Mouse (Mus musculus): Measurements from ENCODE around the gene Lrrc29. TPM values are rescaled to one million over a fixed set of nuclear protein-coding genes. Genes with fewer than 3 reads are reported as not detected.

The Lrrc29 gene
- polyA plus RNA-seq, 1 experiment from 2014 or later: 0.82 TPM

DNA sequence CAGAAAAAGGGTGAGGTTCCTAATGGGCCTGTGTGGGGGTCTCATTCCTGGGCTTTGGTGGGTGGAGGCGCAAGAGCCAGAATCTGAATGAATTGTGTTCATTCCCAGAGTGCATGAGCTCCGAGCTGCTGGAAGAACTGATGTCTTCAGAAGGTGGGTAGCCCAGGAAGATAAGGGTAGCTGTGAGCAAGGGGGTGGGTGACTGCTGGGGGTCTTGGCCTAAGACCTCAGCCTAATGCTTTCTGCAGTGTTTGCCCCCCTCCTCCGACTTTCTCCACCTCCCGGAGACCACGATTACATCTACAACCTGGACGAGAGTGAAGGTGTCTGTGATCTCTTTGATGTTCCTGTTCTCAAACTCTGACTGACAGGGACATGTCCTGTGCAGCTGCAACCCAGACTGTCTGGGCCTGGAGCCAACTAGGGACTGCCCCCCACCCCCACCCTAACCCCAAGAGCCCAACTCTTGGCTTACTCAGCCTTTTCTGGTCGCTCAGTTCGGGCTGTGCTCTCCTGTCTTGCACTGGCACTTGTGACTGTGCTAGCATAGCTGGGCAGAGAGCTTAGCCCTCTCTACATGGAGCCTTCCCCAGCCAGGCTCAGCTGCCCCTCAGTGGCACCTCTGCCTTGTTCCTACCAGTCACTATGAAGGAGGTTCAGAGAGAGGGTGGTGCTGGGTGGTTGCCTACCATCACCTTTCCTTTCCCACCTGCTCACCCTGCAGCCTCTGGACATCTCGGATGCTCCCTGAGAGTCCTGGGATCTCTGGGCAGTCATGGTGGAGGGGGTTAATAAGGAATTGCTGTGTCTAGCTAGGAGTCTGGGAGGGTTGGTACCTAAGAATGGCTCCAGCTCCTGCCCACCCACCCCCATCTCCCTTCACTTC is 21.5 kb downstream of the Lrrc29 start:
- H3K4me1 ChIP-seq (replicated peaks): peaks cover 30% of the 10 kb centered on the region
- peak; percentile 9; the same call in 1 of the 2 replicates for ATAC-seq (ENCODE audit: low FRiP score)
- H3K27me3 ChIP-seq: no peaks in the 10 kb centered on the region
- H3K27ac ChIP-seq: peak overlapping the region; percentile 53; the same call in 1 of the 2 replicates
- no peak overlapping the region for H3K4me2 ChIP-seq
- H3K9me3 ChIP-seq: no peaks in the 10 kb centered on the region
- H3K9ac ChIP-seq: no peak overlapping the region; the same call in 1 of the 2 replicates
- no peak overlapping the region for H3K4me3 ChIP-seq
- WGBS: 68% methylated on average over 9 of the region's 9 CpGs
- H3K36me3 ChIP-seq: peaks cover 82% of the 10 kb centered on the region

DNA sequence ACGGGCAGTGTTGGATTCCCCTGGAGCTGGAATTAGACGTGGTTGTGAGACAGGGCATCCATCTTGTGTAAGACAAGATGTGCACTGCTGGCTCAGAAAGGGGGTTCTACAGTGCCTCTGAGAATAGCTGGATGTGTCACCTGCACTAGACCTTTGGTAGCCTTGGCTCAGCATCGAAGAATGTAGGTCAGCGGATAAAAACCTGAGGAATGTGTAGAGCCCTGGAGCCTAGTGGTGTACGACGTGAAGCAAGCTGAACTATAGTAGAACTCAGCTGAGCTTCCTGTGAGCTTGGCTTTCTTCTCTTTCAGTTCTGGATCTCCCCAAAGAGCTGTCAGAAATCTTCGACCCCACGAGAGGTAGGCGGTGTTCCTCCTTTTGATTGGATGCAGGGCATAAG is 22.2 kb downstream of the Lrrc29 start:
- 0 out of 2 replicates have a peak overlapping the region, but pooled peaks have one; percentile 53 for H3K27ac ChIP-seq
- H3K9me3 ChIP-seq: no peaks in the 10 kb centered on the region
- 82% methylated on average over 9 of the region's 9 CpGs for WGBS
- no peak for ATAC-seq (ENCODE audit: low FRiP score)
- peaks cover 80% of the 10 kb centered on the region for H3K36me3 ChIP-seq
- peaks cover 37% of the 10 kb centered on the region for H3K4me1 ChIP-seq (replicated peaks)
- no peak overlapping the region for H3K4me2 ChIP-seq
- H3K4me3 ChIP-seq: no peak overlapping the region
- no peaks in the 10 kb centered on the region for H3K27me3 ChIP-seq
- H3K9ac ChIP-seq: no peak overlapping the region; the same call in 1 of the 2 replicates

DNA sequence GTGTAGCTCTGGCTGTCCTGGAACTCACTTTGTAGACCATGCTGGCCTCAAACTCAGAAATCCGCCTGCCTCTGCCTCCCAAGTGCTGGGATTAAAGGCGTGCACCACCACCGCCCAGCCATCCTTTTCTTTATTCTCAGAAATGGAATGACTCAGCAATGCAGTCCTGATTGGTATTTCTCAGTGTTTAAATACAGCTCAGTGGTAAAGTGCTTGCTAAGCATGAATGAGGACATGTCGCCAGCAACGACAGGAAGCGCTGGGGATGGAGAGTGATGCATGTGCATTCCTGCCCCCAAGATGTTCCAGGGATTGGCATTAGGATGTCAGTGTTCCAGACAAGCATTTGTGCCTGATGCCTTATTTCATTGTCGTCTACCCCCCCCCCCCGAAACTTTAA is 22.7 kb downstream of the Lrrc29 start:
- peaks cover 78% of the 10 kb centered on the region for H3K36me3 ChIP-seq
- ATAC-seq (ENCODE audit: low FRiP score): no peak
- H3K4me3 ChIP-seq: no peak overlapping the region
- peaks cover 42% of the 10 kb centered on the region for H3K4me1 ChIP-seq (replicated peaks)
- 88% methylated on average over 8 of the region's 8 CpGs for WGBS
- H3K27ac ChIP-seq: no peak overlapping the region
- no peak overlapping the region for H3K4me2 ChIP-seq
- H3K27me3 ChIP-seq: no peaks in the 10 kb centered on the region
- no peak overlapping the region for H3K9ac ChIP-seq
- H3K9me3 ChIP-seq: no peaks in the 10 kb centered on the region

DNA sequence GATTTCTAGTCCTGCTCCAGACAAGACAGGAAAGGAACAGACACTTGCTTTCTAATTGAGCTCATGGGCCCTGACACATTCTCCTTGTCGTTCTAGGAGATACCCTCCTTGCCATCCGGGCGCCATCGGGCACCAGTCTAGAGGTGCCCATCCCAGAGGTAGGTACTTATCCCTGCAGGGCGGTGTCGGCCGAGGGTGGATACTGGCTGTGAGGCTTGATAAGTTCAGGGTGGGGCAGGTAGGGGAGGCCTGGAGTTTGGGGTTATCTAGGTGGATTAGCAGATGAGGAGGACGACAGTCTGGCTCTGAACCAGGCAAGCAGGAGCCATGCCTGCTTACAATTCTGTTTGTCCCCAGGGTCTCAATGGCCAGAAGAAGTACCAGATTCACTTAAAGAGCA is 26.1 kb downstream of the Lrrc29 start:
- no peaks in the 10 kb centered on the region for H3K9me3 ChIP-seq
- no peak overlapping the region for H3K4me2 ChIP-seq
- H3K27ac ChIP-seq: no peak overlapping the region
- peaks cover 40% of the 10 kb centered on the region for H3K4me1 ChIP-seq (replicated peaks)
- no peak overlapping the region for H3K9ac ChIP-seq
- no peak overlapping the region for H3K4me3 ChIP-seq
- H3K36me3 ChIP-seq: peaks cover 59% of the 10 kb centered on the region
- H3K27me3 ChIP-seq: peaks cover 6% of the 10 kb centered on the region; the same call in 1 of the 2 replicates
- 97% methylated on average over 8 of the region's 8 CpGs for whole genome bisulfite sequencing
- ATAC-seq (ENCODE audit: low FRiP score): no peak

GRCm38 (mm10) chr8:105298351-105299252 is 27.5 kb downstream of the Lrrc29 start:
- Histone ChIP-seq H3K4me1 (replicated peaks) (peaks cover 30% of the 10 kb centered on the region), H3K27ac (no peak overlapping the region), H3K4me3 (peak overlapping the region; percentile 100), H3K4me2 (peak overlapping the region; percentile 99), H3K36me3 (peaks cover 46% of the 10 kb centered on the region), H3K9me3 (no peaks in the 10 kb centered on the region), H3K27me3 (peaks cover 6% of the 10 kb centered on the region; the same call in 1 of the 2 replicates), H3K9ac (peak overlapping the region; percentile 98)
- 59% methylated on average over 18 of the region's 18 CpGs for WGBS
- ATAC-seq (ENCODE audit: low FRiP score): no peak

DNA sequence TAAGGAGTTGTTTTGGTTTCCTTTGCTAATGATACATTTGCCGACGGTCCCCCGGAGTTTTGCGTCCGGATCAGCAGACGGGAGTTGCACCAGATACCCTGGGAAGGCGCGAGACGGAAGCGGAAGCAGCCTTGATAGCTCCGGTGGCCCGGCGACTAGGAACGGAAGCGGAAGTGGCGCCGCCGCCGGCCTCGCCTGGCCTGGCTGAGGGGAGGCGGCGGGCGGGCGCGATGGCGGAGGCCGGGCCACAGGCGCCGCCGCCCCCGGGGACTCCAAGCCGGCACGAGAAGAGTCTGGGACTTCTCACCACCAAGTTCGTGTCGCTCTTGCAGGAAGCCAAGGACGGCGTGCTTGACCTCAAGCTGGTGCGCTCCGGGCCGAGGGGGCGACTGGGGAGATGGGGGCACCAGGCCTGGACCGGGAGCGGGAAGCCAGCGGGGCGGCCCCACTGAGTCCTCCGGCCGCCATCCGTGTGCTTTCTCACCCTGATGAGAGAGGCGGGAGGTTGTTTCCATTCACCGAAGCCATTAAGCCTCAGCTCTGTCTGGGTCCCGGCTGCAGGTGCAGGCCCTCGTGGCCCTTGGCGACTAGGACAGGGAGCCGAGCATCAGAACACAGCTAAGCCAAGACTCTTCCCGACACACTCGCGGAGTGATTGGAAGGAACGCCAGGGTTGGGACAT is 28.4 kb downstream of the Lrrc29 start, which contains the start of gene E2f4:
Gene E2f4 (plus strand): TSS at position 153 of the 682 bp plus-strand sequence.
- Histone ChIP-seq H3K36me3 (peaks cover 38% of the 10 kb centered on the region), H3K4me2 (peak within 1 kb of the TSS; percentile 99), H3K27ac (peak within 1 kb of the TSS; percentile 76), H3K4me3 (peak within 1 kb of the TSS; percentile 100), H3K4me1 (replicated peaks) (peaks cover 30% of the 10 kb centered on the region), H3K27me3 (peaks cover 12% of the 10 kb centered on the region), H3K9ac (peak within 1 kb of the TSS; percentile 98), H3K9me3 (no peaks in the 10 kb centered on the region)
- peak; percentile 86 for ATAC-seq (ENCODE audit: low FRiP score)
- under 1% methylated on average over 58 of the region's 58 CpGs for WGBS

- WGBS: 61% methylated on average over 11 of the region's 11 CpGs
- H3K9ac ChIP-seq: 0 out of 2 replicates have a peak within 1 kb of the TSS, but pooled peaks have one; percentile 98
- peak within 1 kb of the TSS; percentile 100 for H3K4me3 ChIP-seq
- H3K36me3 ChIP-seq: peaks cover 22% of the 10 kb centered on the region
- H3K27ac ChIP-seq: no peak within 1 kb of the TSS
- H3K4me2 ChIP-seq: peak within 1 kb of the TSS; percentile 99
- H3K9me3 ChIP-seq: no peaks in the 10 kb centered on the region
- peaks cover 19% of the 10 kb centered on the region for H3K27me3 ChIP-seq
- H3K4me1 ChIP-seq (replicated peaks): peaks cover 32% of the 10 kb centered on the region
- no peak for ATAC-seq (ENCODE audit: low FRiP score)
Observed at GRCm38 (mm10) chr8:105295895-105296573, 30.0 kb downstream of the Lrrc29 start, which contains the start of gene Exoc3l. Gene Exoc3l, minus strand, starts transcription at chr8:105296101.

DNA sequence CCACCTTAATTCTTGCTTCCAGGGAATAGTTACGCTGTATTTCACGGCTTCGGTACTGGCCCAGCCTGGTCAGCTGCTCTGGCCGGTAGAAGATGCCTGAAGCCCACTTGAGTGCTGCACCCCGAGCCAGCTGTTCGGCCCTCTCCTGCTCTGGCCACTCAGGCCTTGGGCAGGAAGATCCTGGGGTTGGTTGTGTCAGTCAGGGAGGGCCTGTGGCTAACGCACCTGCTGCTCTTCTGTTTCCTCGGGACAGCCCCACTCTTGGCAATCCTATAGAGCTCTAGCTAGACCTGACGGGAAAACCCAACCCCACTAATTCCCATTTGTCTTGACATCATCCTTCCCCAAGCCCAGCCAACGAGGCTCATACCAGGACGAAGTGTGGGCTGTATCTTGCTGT is 30.8 kb downstream of the Lrrc29 start:
- Histone ChIP-seq H3K27ac (no peak overlapping the region), H3K4me3 (peak overlapping the region; percentile 8; the same call in 1 of the 2 replicates)
- ATAC-seq (ENCODE audit: low FRiP score): no peak

DNA sequence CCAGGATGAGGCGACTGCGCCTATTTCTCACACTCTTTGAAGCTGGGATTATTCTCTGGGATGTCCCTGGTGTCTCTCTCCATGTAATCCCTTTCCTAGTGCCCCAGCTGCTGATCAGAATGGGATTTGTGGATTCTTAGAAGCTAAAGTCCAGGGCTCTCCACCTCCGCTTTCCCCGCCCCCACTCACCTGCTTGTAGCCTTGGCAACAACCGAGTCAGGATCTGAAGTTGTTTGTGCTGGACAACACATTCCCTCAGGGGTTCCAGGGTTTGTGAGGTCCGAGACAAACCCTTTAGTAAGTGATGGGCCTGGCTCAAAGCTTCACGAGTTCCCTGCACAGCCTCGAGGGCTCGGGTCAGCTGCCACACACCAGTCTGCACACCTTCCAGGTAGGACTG is 31.3 kb downstream of the Lrrc29 start:
- Histone ChIP-seq H3K27ac (no peak overlapping the region), H3K9ac (no peak overlapping the region), H3K36me3 (peaks cover 9% of the 10 kb centered on the region), H3K4me1 (replicated peaks) (peaks cover 42% of the 10 kb centered on the region), H3K4me2 (0 out of 2 replicates have a peak overlapping the region, but pooled peaks have one; percentile 21), H3K4me3 (peak overlapping the region; percentile 5; the same call in 1 of the 2 replicates), H3K9me3 (no peaks in the 10 kb centered on the region), H3K27me3 (peaks cover 26% of the 10 kb centered on the region)
- no peak for ATAC-seq (ENCODE audit: low FRiP score)
- 74% methylated on average over 9 of the region's 9 CpGs for WGBS

More for the DNA sequence above, 30.8 kb downstream of the Lrrc29 start:
- Histone ChIP-seq H3K9ac (no peak overlapping the region), H3K36me3 (peaks cover 14% of the 10 kb centered on the region), H3K4me2 (0 out of 2 replicates have a peak overlapping the region, but pooled peaks have one; percentile 21), H3K9me3 (no peaks in the 10 kb centered on the region), H3K27me3 (peaks cover 25% of the 10 kb centered on the region), H3K4me1 (replicated peaks) (peaks cover 40% of the 10 kb centered on the region)
- WGBS: 73% methylated on average over 11 of the region's 11 CpGs

DNA sequence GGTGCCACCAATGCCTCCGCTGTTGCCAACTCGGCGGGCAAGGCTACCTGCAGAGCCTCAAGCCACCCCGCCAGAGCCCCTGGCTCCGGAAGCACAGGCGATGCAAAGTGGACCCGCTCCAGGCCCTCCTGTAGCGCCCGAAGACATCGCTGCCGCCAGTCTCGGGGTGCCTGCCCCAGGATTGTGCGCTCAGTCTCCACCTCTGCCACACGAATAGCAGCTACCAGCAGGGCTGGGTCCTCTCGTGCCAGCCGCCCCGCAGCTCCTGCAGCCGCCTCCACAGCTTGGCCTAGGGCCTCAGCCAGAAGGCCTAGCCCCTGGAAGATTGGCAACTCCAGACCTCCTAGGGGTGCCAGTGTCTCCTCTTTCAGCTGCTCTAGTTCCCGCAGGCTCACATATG is 32.7 kb downstream of the Lrrc29 start:
- Histone ChIP-seq H3K27me3 (peaks cover 26% of the 10 kb centered on the region), H3K4me3 (no peak overlapping the region), H3K9me3 (no peaks in the 10 kb centered on the region), H3K4me1 (replicated peaks) (peaks cover 35% of the 10 kb centered on the region), H3K4me2 (no peak overlapping the region), H3K9ac (no peak overlapping the region; the same call in 1 of the 2 replicates), H3K36me3 (no peaks in the 10 kb centered on the region), H3K27ac (no peak overlapping the region)
- WGBS: 65% methylated on average over 19 of the region's 19 CpGs
- no peak for ATAC-seq (ENCODE audit: low FRiP score)

GRCm38 (mm10) chr8:105292471-105292870 is 33.6 kb downstream of the Lrrc29 start:
- no peak for ATAC-seq (ENCODE audit: low FRiP score)
- H3K27me3 ChIP-seq: peaks cover 26% of the 10 kb centered on the region
- H3K27ac ChIP-seq: no peak overlapping the region
- no peak overlapping the region for H3K4me3 ChIP-seq
- WGBS: 79% methylated on average over 7 of the region's 7 CpGs
- no peak overlapping the region for H3K9ac ChIP-seq
- peaks cover 38% of the 10 kb centered on the region for H3K4me1 ChIP-seq (replicated peaks)
- no peaks in the 10 kb centered on the region for H3K9me3 ChIP-seq
- H3K36me3 ChIP-seq: no peaks in the 10 kb centered on the region
- no peak overlapping the region for H3K4me2 ChIP-seq

Measured in hindbrain, embryonic 13.5 days (tissue).